Mouse (Mus musculus) thymus, postnatal 36 days (tissue): Measurements from ENCODE around the gene Mecp2.

Experiments
- DNase-seq, 2 experiments: peaks; one replicate each; pipeline ENCODE4 v3.0.0; 2022; ENCODE audit warnings: mixed read lengths in 2 of 2

Gene Mecp2

DNA sequence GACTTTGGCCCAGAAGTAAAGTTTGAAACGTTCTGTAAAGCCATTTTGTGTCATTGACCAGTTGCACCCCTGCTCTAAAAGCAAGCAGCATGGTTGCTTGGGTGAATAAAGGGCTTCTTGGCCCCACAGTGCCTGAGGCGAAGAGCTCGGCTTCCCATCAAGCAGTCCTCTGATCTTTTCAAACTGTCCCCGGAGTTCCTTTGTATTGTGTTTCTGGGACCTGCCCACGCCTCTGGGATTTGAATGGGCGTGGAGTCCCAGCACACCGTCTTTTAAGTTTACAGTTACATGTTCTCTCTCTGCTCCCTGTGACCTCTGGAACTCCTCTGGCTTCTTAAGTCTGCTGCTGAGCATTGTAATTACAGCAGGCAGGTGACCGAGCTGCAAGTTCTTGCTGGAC lies 127.1 kb downstream of the Mecp2 start:
- DNase-seq = no peak

DNA sequence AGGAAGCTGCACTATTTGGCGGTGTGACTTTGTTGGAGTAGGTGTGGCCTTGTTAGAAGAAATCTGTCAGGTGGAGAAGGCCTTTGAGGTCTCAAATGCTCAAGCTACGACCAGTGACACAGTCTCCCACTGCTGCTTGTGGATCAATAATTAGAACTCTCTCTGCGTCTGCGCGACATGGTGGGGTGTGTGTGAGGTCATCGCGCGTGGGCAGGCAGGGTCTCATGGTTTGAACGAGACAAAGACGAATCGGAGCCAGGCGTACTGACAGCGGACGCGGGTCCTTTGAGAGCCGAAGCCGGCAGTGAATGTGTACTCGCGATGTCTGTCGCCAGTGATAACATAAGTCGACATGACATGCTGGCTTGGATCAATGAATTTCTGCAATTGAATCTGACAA lies 128.8 kb downstream of the Mecp2 start:
- no peak for DNase-seq

DNA sequence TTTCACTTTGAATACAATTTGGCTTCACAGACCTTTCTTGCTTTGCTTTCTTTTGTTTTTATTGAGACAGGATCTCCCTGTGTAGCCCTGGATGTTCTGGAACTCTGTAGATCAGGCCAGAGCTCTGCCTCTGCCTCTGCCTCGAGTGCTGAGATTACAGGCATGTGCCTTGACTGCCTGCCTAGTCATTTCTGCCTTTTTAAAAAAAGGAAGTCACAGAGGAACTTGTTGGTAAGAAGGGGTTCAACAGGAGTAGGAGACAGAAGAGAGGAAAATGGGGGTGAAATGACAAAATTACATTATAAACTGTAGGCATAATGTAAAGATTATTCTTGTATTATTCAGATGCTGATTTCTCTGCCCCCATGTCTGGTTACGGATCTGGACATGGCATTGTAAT lies 131.5 kb downstream of the Mecp2 start:
- DNase-seq = no peak

DNA sequence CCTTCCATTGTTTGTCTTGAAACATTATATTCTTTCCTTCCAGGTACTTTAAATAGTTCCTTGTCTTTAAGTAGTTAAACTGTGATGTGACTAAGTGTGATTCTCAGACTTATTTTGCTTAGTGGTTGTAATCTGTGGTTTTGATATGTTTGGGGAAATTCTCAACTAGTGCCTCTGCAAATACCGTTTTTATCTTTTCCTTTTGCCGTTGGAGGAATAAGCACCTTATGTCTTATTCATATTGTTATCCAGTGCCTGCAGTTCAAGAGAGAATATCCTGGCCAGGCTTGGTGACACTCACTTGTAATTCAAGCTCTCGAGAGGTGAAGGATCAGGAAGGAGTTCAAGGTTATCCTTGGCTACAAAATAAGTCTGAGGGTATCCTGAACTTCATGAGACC lies 134.1 kb downstream of the Mecp2 start:
- no peak for DNase-seq

DNA sequence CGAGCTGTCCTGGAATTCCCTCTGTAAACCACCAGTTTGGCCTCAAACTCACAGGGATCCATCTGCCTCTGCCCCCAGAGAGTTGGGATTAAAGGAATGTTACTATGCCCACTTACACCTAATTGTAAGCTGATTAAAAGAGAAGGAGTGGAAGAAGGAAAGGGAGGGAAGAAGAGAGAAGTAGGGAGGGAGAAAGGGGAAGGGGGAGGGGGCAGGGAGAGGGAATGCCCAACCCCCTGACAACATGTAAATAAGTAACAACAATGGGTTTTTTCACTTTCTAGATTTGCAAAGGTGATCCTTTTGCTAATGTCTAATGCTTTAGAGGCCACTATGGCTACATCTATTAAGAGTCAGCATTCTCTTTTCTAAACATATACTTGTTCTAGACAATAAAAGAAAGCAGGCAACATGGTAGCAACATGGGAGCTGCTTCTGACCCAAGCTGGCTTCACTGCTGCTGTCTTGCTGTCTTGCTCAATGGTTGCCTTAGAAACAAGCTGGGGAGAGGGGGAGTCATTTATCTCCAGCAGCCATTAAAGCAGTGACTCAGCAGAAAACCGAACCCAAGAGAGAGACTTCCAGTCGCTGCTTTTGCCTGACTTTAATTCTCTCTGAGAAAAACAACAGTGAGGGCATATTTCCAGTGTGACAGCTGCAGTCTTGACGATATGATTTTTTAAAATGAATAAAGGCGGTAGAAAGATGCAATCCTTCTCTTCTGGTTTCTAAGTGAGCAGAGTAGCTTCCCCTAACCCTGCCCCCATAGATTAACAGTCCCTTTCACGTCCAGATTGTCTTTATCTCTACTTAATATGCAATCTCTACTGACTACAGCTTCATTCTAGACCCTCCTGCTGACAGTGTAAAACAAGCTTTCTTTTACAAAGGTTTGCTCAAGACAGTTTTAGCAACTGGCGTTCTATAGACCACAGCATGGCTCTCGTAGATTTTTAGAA lies 136.0 kb downstream of the Mecp2 start:
- no peak for DNase-seq

DNA sequence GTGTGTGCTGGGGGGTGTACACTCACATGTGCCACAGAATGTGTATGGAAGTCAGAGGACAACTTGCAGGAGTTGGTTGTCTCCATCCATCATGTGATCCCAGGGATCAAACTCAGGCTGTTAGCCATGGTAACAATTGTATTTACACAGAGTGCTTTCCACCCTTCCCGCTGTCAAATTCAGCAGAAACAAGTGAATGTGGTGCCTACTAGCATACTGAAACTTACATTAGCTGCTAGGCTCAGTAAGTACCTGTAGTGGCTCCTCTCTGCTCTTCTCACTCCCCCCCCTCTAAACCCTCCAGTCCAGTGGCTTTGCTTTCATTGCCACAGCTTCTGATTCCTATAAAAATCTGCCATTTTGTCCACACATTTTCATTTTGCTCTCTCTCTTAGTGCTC lies 157.4 kb downstream of the Mecp2 start:
- DNase-seq = no peak
